Mouse (Mus musculus) spleen, postnatal 10 days (tissue): Measurements from ENCODE around the gene Sec22b.

Experiments used
- DNase-seq, 2 experiments: peaks; one replicate each; pipeline ENCODE4 v3.0.0; 2021 to 2022; ENCODE audit warnings: low spot score in 2 of 2

Gene Sec22b

GRCm38 (mm10) chr3:97940511-97941204 lies 39.7 kb downstream of the Sec22b start:
- DNase-seq = no peak

- no peak for DNase-seq
These were observed 40.7 kb downstream of the Sec22b start for GRCm38 (mm10) chr3:97941440-97942259.

- DNase-seq = peak in 1 of 2 experiments; percentile 35
These were observed 41.4 kb downstream of the Sec22b start for GRCm38 (mm10) chr3:97942260-97942950.

GRCm38 (mm10) chr3:97944462-97944861 lies 43.5 kb downstream of the Sec22b start:
- DNase-seq = no peak

- no peak for DNase-seq
These were observed 45.4 kb downstream of the Sec22b start for GRCm38 (mm10) chr3:97946439-97946838.

- DNase-seq = no peak
These were observed 47.5 kb downstream of the Sec22b start for GRCm38 (mm10) chr3:97948518-97948917.

- DNase-seq = no peak
These were observed 49.0 kb downstream of the Sec22b start for GRCm38 (mm10) chr3:97949946-97950345.

GRCm38 (mm10) chr3:97951134-97951533 lies 50.1 kb downstream of the Sec22b start:
- DNase-seq = no peak

- DNase-seq = no peak
These were observed 52.2 kb downstream of the Sec22b start for GRCm38 (mm10) chr3:97953196-97953595.

- no peak for DNase-seq
These were observed 55.3 kb downstream of the Sec22b start for GRCm38 (mm10) chr3:97956322-97956721.

GRCm38 (mm10) chr3:97956926-97957325 lies 55.9 kb downstream of the Sec22b start:
- no peak for DNase-seq

- DNase-seq = no peak
These were observed 60.0 kb downstream of the Sec22b start for GRCm38 (mm10) chr3:97960783-97961594.

- no peak for DNase-seq
These were observed 61.0 kb downstream of the Sec22b start for GRCm38 (mm10) chr3:97961962-97962361.

- peak in 1 of 2 experiments; percentile 52 for DNase-seq
These were observed 63.9 kb downstream of the Sec22b start for GRCm38 (mm10) chr3:97964878-97965353.

- no peak for DNase-seq
These were observed 66.6 kb downstream of the Sec22b start for GRCm38 (mm10) chr3:97967627-97968026.

- DNase-seq = no peak
These were observed 67.2 kb downstream of the Sec22b start for GRCm38 (mm10) chr3:97968191-97968590.

GRCm38 (mm10) chr3:97969019-97969418 lies 68.0 kb downstream of the Sec22b start:
- no peak for DNase-seq

- DNase-seq = peak; percentile 19 to 77
These were observed 70.1 kb downstream of the Sec22b start for GRCm38 (mm10) chr3:97971117-97971516.

GRCm38 (mm10) chr3:97972200-97972599 lies 71.2 kb downstream of the Sec22b start:
- no peak for DNase-seq

GRCm38 (mm10) chr3:97972707-97973106 lies 71.7 kb downstream of the Sec22b start:
- DNase-seq = no peak
